Mouse (Mus musculus) mesoderm, embryonic 11.5 days (tissue): ENCODE results near the gene Enpep.

Source experiments
- DNase-seq: peaks from one replicate; pipeline ENCODE4 v3.0.0-alpha.2; 2012; ENCODE audit warnings: low read depth, low spot score

Enpep gene

GRCm38 (mm10) chr3:129250997-129251396 lies 81.5 kb downstream of the Enpep start:
- no peak for DNase-seq

- DNase-seq = peak; percentile 35
Measured at GRCm38 (mm10) chr3:129238664-129239258, 93.8 kb downstream of the Enpep start.

GRCm38 (mm10) chr3:129238010-129238409 lies 94.5 kb downstream of the Enpep start:
- DNase-seq = no peak

GRCm38 (mm10) chr3:129227331-129227730 lies 105.2 kb downstream of the Enpep start:
- DNase-seq = no peak

GRCm38 (mm10) chr3:129226681-129227080 lies 105.8 kb downstream of the Enpep start:
- DNase-seq = no peak

- DNase-seq = no peak
Measured at GRCm38 (mm10) chr3:129225577-129226289, 106.8 kb downstream of the Enpep start.

- no peak for DNase-seq
Measured at GRCm38 (mm10) chr3:129224806-129225576, 107.5 kb downstream of the Enpep start.

GRCm38 (mm10) chr3:129223964-129224805 lies 108.3 kb downstream of the Enpep start:
- no peak for DNase-seq

- no peak for DNase-seq
Measured at GRCm38 (mm10) chr3:129223401-129223800, 109.1 kb downstream of the Enpep start.

GRCm38 (mm10) chr3:129222448-129223290 lies 109.9 kb downstream of the Enpep start:
- peak; percentile 45 for DNase-seq

GRCm38 (mm10) chr3:129221380-129222260 lies 110.9 kb downstream of the Enpep start:
- no peak for DNase-seq

GRCm38 (mm10) chr3:129220681-129221379 lies 111.7 kb downstream of the Enpep start:
- no peak for DNase-seq

GRCm38 (mm10) chr3:129220086-129220670 lies 112.3 kb downstream of the Enpep start:
- DNase-seq = peak; percentile 44
